Mouse (Mus musculus): ENCODE data around the gene Naaladl1. TPM values are rescaled to one million over a fixed set of nuclear protein-coding genes. Genes with fewer than 3 reads are reported as not detected.

Gene Naaladl1
- polyA plus RNA-seq, 1 experiment from 2014 or later, result 0.46 TPM

- Histone ChIP-seq H3K4me1 (ENCODE audit: insufficient read depth) (peaks cover 12% of the 10 kb centered on the region), H3K4me3 (ENCODE audit: low read depth, low read length) (no peak overlapping the region), H3K4me2 (ENCODE audit: low read depth, low read length) (no peak overlapping the region), H3K27ac (ENCODE audit: low read depth) (no peak overlapping the region), H3K36me3 (replicated peaks; ENCODE audit: insufficient read depth, low read length) (peaks cover 15% of the 10 kb centered on the region), H3K27me3 (ENCODE audit: insufficient read depth, low read length) (no peaks in the 10 kb centered on the region), H3K9ac (replicated peaks) (no peak overlapping the region), H3K9me3 (ENCODE audit: low read length) (no peaks in the 10 kb centered on the region)
- no peak for ATAC-seq
- DNase-seq, result no peak
- no peak for TF ChIP-seq CTCF (IDR thresholded peaks at IDR 0.05; ENCODE audit: low read depth)
- no peak for TF ChIP-seq EP300 (IDR thresholded peaks at IDR 0.05; ENCODE audit: low read depth)
- WGBS (ENCODE audit: insufficient replicate concordance), result 67% methylated on average over 6 of the region's 6 CpGs
Observed at GRCm38 (mm10) chr19:6113116-6113515, 7.5 kb downstream of the Naaladl1 start.

- 87% methylated on average over 14 of the region's 15 CpGs for WGBS (ENCODE audit: insufficient replicate concordance)
- Histone ChIP-seq H3K27me3 (ENCODE audit: insufficient read depth, low read length) (no peaks in the 10 kb centered on the region), H3K4me1 (ENCODE audit: insufficient read depth) (peaks cover 17% of the 10 kb centered on the region), H3K9ac (replicated peaks) (peak overlapping the region; percentile 86), H3K27ac (ENCODE audit: low read depth) (no peak overlapping the region), H3K4me2 (ENCODE audit: low read depth, low read length) (peak overlapping the region; percentile 100), H3K36me3 (replicated peaks; ENCODE audit: insufficient read depth, low read length) (peaks cover 22% of the 10 kb centered on the region), H3K9me3 (ENCODE audit: low read length) (no peaks in the 10 kb centered on the region), H3K4me3 (ENCODE audit: low read depth, low read length) (no peak overlapping the region)
- DNase-seq (no peak), ATAC-seq (no peak)
- TF ChIP-seq EP300 (IDR thresholded peaks at IDR 0.05; ENCODE audit: low read depth) (no peak), CTCF (IDR thresholded peaks at IDR 0.05; ENCODE audit: low read depth) (no peak)
Observed at GRCm38 (mm10) chr19:6116113-6116850, 10.7 kb downstream of the Naaladl1 start.

DNA sequence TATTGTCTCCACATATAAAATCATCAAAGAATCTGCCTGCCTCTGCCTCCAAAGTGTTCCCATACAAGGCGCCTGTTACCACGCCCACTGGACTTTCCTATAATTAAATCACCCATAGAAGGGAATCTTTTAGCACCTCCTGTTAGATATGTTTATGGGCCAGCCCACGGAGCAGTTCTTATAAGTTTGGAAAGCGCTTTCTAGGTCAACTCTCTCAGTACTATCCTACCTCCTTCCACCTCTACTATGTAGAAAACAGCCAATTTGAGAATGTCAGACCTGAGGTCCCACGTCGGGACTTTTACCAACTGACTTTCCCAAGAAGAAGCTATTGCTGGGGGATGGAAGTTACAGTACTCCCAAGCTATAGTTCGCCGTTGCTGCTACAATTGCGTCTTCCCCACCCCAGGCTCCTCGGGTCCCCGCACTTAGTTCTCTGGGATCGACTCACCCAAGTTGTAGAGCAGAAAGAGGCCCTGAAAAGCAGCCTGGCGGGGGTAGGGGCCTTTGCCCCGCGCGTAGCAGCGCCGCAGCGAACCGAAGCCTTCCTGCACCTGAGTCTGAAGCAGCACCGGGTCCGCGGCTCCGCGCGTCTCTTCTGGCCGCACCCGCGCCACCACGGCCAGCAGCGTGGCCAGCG, 11.9 kb downstream of the Naaladl1 start:
- 7% methylated on average over 32 of the region's 32 CpGs for WGBS (ENCODE audit: insufficient replicate concordance)
- Histone ChIP-seq H3K9me3 (ENCODE audit: low read length) (no peaks in the 10 kb centered on the region), H3K4me1 (ENCODE audit: insufficient read depth) (peaks cover 17% of the 10 kb centered on the region), H3K27me3 (ENCODE audit: insufficient read depth, low read length) (no peaks in the 10 kb centered on the region), H3K4me3 (ENCODE audit: low read depth, low read length) (peak overlapping the region; percentile 86), H3K9ac (replicated peaks) (peak overlapping the region; percentile 86), H3K36me3 (replicated peaks; ENCODE audit: insufficient read depth, low read length) (peaks cover 22% of the 10 kb centered on the region), H3K27ac (ENCODE audit: low read depth) (peak overlapping the region; percentile 94), H3K4me2 (ENCODE audit: low read depth, low read length) (peak overlapping the region; percentile 100)
- ATAC-seq, result no peak
- no peak for DNase-seq
- TF ChIP-seq EP300 (IDR thresholded peaks at IDR 0.05; ENCODE audit: low read depth), result no peak
- no peak for TF ChIP-seq CTCF (IDR thresholded peaks at IDR 0.05; ENCODE audit: low read depth)

- DNase-seq (peak; percentile 89), ATAC-seq (peak; percentile 83)
- peaks cover 22% of the 10 kb centered on the region for H3K36me3 ChIP-seq (replicated peaks; ENCODE audit: insufficient read depth, low read length)
- H3K4me3 ChIP-seq (ENCODE audit: low read depth, low read length), result peak within 1 kb of the TSS; percentile 86
- H3K4me2 ChIP-seq (ENCODE audit: low read depth, low read length), result peak within 1 kb of the TSS; percentile 100
- no peaks in the 10 kb centered on the region for H3K9me3 ChIP-seq (ENCODE audit: low read length)
- 1% methylated on average over 73 of the region's 77 CpGs for WGBS (ENCODE audit: insufficient replicate concordance)
- peaks cover 17% of the 10 kb centered on the region for H3K4me1 ChIP-seq (ENCODE audit: insufficient read depth)
- peak; percentile 38; the same call in 1 of the 2 replicates for TF ChIP-seq EP300 (IDR thresholded peaks at IDR 0.05; ENCODE audit: low read depth)
- TF ChIP-seq CTCF (IDR thresholded peaks at IDR 0.05; ENCODE audit: low read depth), result peak; percentile 17
- H3K9ac ChIP-seq (replicated peaks), result peak within 1 kb of the TSS; percentile 86
- no peaks in the 10 kb centered on the region for H3K27me3 ChIP-seq (ENCODE audit: insufficient read depth, low read length)
- H3K27ac ChIP-seq (ENCODE audit: low read depth), result peak within 1 kb of the TSS; percentile 94
Observed at GRCm38 (mm10) chr19:6117986-6118676, 12.5 kb downstream of the Naaladl1 start, which contains the start of gene Sac3d1. TSS of gene Sac3d1 (minus strand) at chr19:6118650.

- Histone ChIP-seq H3K4me1 (ENCODE audit: insufficient read depth) (peaks cover 17% of the 10 kb centered on the region), H3K27me3 (ENCODE audit: insufficient read depth, low read length) (no peaks in the 10 kb centered on the region), H3K27ac (ENCODE audit: low read depth) (peak overlapping the region; percentile 94), H3K4me2 (ENCODE audit: low read depth, low read length) (peak overlapping the region; percentile 100), H3K36me3 (replicated peaks; ENCODE audit: insufficient read depth, low read length) (peaks cover 22% of the 10 kb centered on the region), H3K9me3 (ENCODE audit: low read length) (no peaks in the 10 kb centered on the region), H3K9ac (replicated peaks) (peak overlapping the region; percentile 86), H3K4me3 (ENCODE audit: low read depth, low read length) (peak overlapping the region; percentile 86)
- ATAC-seq (peak; percentile 8; the same call in 1 of the 2 replicates), DNase-seq (no peak)
- TF ChIP-seq EP300 (IDR thresholded peaks at IDR 0.05; ENCODE audit: low read depth), result no peak
- 5% methylated on average over 8 of the region's 8 CpGs for WGBS (ENCODE audit: insufficient replicate concordance)
Observed at GRCm38 (mm10) chr19:6118677-6119185, 13.1 kb downstream of the Naaladl1 start.
